Mouse (Mus musculus): ENCODE measurements at regions not wholly inside any gene's neighbourhood (a gene's known extent, or its start where the extent isn't known, plus 50 kb on each side); places are given as distances from the start of the nearest gene placed in this dataset.

DNA sequence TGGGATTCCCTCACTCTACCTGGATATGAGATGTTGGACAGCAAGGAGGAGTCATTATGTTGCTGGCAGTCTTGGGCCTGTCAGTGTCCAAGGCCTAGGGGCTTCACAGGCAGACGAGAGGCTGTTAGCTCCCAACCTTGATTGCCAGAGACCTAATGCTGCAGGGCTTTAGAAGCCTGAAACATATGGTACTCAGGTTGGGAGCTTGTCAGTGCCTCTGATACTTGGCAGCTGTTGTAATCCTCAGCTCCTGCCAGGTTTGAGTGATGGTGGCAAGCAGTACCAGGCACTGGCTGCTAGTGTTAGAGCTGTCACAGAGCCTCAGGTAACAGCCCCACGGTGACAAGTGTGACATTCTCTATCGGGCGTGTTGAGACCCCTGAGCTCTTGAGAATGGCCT, 122.2 kb upstream of the Gm10131 start:
- TF ChIP-seq CTCF (IDR thresholded peaks at IDR 0.05; ENCODE audit: control insufficient read depth, insufficient read depth, insufficient replicate concordance, low read depth, low read length) = no peak
- TF ChIP-seq POLR2A (IDR thresholded peaks at IDR 0.05; ENCODE audit: control insufficient read depth, low read depth, low read length) = no peak

Measured in testis, adult 2 months (tissue).